Mouse (Mus musculus) forebrain, embryonic 13.5 days (tissue): Measurements from ENCODE around the gene Olfr322. TPM values are rescaled to one million over a fixed set of nuclear protein-coding genes. Genes with fewer than 3 reads are reported as not detected.

Experiments
- ATAC-seq: fragments of 200-750 bp; cut with Nextera tagmentation; 2 replicates; pipeline ENCODE4 v1.8.0; 2017
- H3K27ac ChIP-seq: fragments of 300-500 bp; sonication (generic); 2 replicates; pipeline ENCODE4 v1.5.1; 2015; ENCODE audit warnings: inconsistent platforms, mild to moderate bottlenecking, moderate library complexity
- H3K27me3 ChIP-seq: fragments of 300-500 bp; sonication (generic); 2 replicates; pipeline ENCODE4 v1.6.1; 2015; ENCODE audit warnings: mild to moderate bottlenecking, inconsistent platforms
- H3K36me3 ChIP-seq: fragments of 300-500 bp; sonication (generic); 2 replicates; pipeline ENCODE4 v1.6.1; 2015; ENCODE audit warnings: mild to moderate bottlenecking, inconsistent platforms; ENCODE audit not compliant: poor library complexity, severe bottlenecking
- H3K4me1 ChIP-seq: fragments of 300-500 bp; sonication (generic); 2 replicates; pipeline ENCODE4 v1.6.1; 2015; ENCODE audit warnings: inconsistent platforms
- H3K4me2 ChIP-seq: fragments of 300-500 bp; sonication (generic); 2 replicates; pipeline ENCODE4 v1.6.1; 2015; ENCODE audit warnings: inconsistent platforms, mild to moderate bottlenecking, moderate library complexity
- H3K4me3 ChIP-seq: fragments of 300-500 bp; sonication (generic); 2 replicates; pipeline ENCODE4 v1.5.1; 2015; ENCODE audit warnings: mild to moderate bottlenecking, inconsistent platforms
- H3K9ac ChIP-seq: fragments of 300-500 bp; sonication (generic); 2 replicates; pipeline ENCODE4 v1.6.1; 2015; ENCODE audit warnings: mild to moderate bottlenecking, inconsistent platforms
- H3K9me3 ChIP-seq: fragments of 300-500 bp; sonication (generic); replicated peaks from 2 replicates; pipeline ENCODE4 v1.6.1; 2016; ENCODE audit warnings: inconsistent platforms
- WGBS: fragments of 180-500 bp; shearing (Covaris S2); methylation state at CpG from one replicate; pipeline ENCODE4 v1.1.7; 2015; 5-methylcytosine and 5-hydroxymethylcytosine counted together
- polyA plus RNA-seq: library from polyadenylated mRNA; unstranded; fragments of >200 nt; fragmentation: Nextera tagmentation; extraction: Ambion mirVana; gene quantifications from 2 replicates; pipeline ENCODE4 v1.2.1, GENCODE M21; 2015

The Olfr322 gene
- not detected in 2 replicates for polyA plus RNA-seq

DNA sequence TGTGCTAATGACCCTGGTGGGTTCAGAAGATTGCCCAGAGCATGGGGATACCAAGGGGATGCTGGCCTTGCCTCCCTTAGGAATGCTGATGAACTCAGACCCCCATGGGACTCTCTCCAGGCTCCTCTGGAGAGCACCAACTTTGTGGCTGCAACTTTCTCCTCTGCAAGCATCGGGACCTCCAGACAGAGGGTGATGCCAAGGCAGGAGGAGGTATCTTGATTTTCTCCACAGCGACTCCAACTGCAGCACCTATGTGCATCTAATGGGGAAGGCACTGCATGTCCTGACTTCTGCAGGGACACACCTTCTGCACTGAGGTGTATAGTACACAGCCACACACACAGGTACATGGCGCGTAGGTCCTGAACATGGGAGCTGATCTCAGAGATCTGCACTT lies at the start of gene Olfr322:
Gene Olfr322 (plus strand): TSS at position 187 of the 400 bp plus-strand sequence.
- H3K27ac ChIP-seq, result no peak within 1 kb of the TSS
- H3K9me3 ChIP-seq, result no peaks in the 10 kb centered on the region
- no peak within 1 kb of the TSS for H3K4me3 ChIP-seq
- no peaks in the 10 kb centered on the region for H3K27me3 ChIP-seq
- ATAC-seq, result no peak
- H3K36me3 ChIP-seq, result no peaks in the 10 kb centered on the region
- no peaks in the 10 kb centered on the region for H3K4me1 ChIP-seq
- no peak within 1 kb of the TSS for H3K4me2 ChIP-seq
- 86% methylated on average over 4 of the region's 4 CpGs for WGBS
- H3K9ac ChIP-seq, result no peak within 1 kb of the TSS

DNA sequence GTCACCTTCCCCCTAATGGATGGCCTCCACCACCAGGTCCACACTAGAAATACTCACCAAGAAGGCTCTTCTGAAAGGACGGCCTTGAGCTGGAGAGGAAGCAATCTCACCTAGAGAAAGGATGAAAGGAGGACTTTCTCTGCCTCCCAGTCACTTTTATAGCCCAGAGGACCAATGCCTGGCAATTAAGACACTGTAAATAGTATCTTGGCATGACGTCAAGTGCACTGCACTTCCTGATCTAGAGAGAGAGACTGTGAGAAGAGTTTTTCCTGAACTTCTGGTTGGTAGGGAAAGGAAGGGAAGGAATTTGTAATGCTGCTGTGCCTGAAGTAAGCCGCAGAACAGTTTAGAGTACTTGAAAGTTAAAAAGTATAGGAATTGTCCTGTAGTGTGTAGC lies 45.2 kb upstream of the Olfr322 start:
- Histone ChIP-seq H3K9ac (no peak overlapping the region), H3K27ac (no peak overlapping the region), H3K9me3 (no peaks in the 10 kb centered on the region), H3K36me3 (no peaks in the 10 kb centered on the region), H3K4me1 (no peaks in the 10 kb centered on the region), H3K27me3 (no peaks in the 10 kb centered on the region), H3K4me3 (no peak overlapping the region), H3K4me2 (no peak overlapping the region)
- 80% methylated on average over 3 of the region's 3 CpGs for WGBS
- ATAC-seq, result no peak

DNA sequence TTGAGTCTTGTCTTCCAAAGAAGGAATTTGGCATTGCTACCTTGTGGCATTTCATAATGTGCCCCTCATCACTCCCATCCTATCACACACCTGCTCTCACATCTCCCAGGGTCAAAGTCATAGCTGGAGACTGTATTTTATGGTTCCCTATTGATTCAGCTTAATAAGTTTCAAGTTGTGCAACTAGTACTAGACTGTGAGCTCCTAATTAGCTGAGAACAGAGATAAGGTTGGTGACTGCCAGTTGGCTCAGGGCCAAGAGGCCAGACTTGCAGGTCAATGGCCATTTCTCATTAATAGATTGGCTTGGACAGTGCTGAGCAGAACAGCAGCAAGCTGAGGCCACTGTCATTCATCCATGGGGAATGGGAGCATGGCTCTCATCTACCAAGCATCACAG lies 44.1 kb upstream of the Olfr322 start:
- H3K36me3 ChIP-seq, result no peaks in the 10 kb centered on the region
- ATAC-seq, result no peak

GRCm38 (mm10) chr11:58615975-58616374 lies 42.6 kb upstream of the Olfr322 start, which contains the start of gene 2210407C18Rik:
Gene 2210407C18Rik (minus strand): TSS chr11:58616075.
- Histone ChIP-seq H3K27me3 (no peaks in the 10 kb centered on the region), H3K9ac (no peak within 1 kb of the TSS), H3K36me3 (no peaks in the 10 kb centered on the region), H3K4me1 (no peaks in the 10 kb centered on the region), H3K27ac (no peak within 1 kb of the TSS), H3K4me3 (no peak within 1 kb of the TSS), H3K9me3 (no peaks in the 10 kb centered on the region), H3K4me2 (no peak within 1 kb of the TSS)
- 87% methylated on average over 4 of the region's 4 CpGs for WGBS
- no peak for ATAC-seq

More for the DNA sequence above, 44.1 kb upstream of the Olfr322 start:
- H3K27ac ChIP-seq, result no peak overlapping the region
- no peak overlapping the region for H3K4me3 ChIP-seq
- no peaks in the 10 kb centered on the region for H3K4me1 ChIP-seq
- no peaks in the 10 kb centered on the region for H3K27me3 ChIP-seq
- no peak overlapping the region for H3K9ac ChIP-seq
- no peak overlapping the region for H3K4me2 ChIP-seq
- H3K9me3 ChIP-seq, result no peaks in the 10 kb centered on the region

DNA sequence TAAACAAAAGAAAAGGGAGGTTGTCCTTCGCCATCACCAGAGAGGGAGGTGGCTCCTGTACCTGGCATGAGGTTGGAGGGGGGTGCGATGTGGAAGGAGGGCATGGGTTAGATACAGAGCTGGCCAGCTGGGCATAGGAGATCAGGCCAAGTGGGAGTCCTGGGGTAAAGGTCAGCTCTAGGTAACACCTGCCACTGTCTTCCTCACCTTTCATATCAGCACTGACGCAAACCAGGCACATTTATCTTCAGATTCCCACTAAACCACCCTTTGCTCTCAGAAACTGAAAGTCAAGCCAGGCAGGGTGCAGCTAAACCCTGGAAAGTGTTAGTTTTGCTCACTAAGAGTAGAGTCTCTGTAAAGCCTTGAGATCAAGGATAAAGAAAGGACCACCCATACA lies 40.2 kb upstream of the Olfr322 start:
- ATAC-seq, result no peak
- Histone ChIP-seq H3K4me1 (no peaks in the 10 kb centered on the region), H3K4me2 (no peak overlapping the region), H3K27me3 (no peaks in the 10 kb centered on the region), H3K4me3 (no peak overlapping the region), H3K27ac (no peak overlapping the region), H3K9me3 (no peaks in the 10 kb centered on the region), H3K36me3 (no peaks in the 10 kb centered on the region), H3K9ac (no peak overlapping the region)
- 69% methylated on average over 3 of the region's 3 CpGs for WGBS

GRCm38 (mm10) chr11:58618793-58619192 lies 39.8 kb upstream of the Olfr322 start:
- Histone ChIP-seq H3K27ac (no peak overlapping the region), H3K4me3 (no peak overlapping the region), H3K4me2 (no peak overlapping the region), H3K27me3 (no peaks in the 10 kb centered on the region), H3K36me3 (no peaks in the 10 kb centered on the region), H3K9me3 (no peaks in the 10 kb centered on the region), H3K9ac (no peak overlapping the region), H3K4me1 (no peaks in the 10 kb centered on the region)
- ATAC-seq, result no peak
- WGBS, result 60% methylated on average over 6 of the region's 6 CpGs

DNA sequence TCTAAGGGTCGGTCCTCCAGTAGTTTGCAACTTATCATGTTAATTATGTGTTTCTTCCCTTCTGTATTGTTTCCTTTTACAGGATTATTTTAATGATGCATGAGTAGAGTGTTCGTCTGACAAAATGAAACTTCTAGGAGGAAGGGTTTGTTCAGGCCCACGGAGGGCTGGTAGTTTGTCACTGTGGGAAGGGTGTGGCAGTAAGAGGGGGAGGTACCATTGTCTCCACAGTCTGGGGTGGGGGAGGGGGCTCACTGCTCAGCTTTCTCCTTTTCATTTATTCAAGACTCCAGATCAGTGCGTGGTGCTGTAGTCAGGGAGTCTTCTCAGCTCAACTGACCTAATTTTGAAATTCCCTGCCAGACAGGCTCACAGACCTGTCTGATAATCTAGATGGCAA lies 32.4 kb upstream of the Olfr322 start:
- 53% methylated on average over 4 of the region's 4 CpGs for WGBS
- no peaks in the 10 kb centered on the region for H3K4me1 ChIP-seq
- no peaks in the 10 kb centered on the region for H3K9me3 ChIP-seq
- H3K4me3 ChIP-seq, result no peak overlapping the region
- ATAC-seq, result no peak
- no peaks in the 10 kb centered on the region for H3K36me3 ChIP-seq
- H3K27me3 ChIP-seq, result no peaks in the 10 kb centered on the region
- no peak overlapping the region for H3K9ac ChIP-seq
- no peak overlapping the region for H3K4me2 ChIP-seq
- no peak overlapping the region for H3K27ac ChIP-seq

GRCm38 (mm10) chr11:58630401-58630800 lies 28.2 kb upstream of the Olfr322 start, which contains the start of gene Olfr323:
Gene Olfr323 (minus strand): TSS chr11:58630501.
- Histone ChIP-seq H3K9ac (no peak within 1 kb of the TSS), H3K4me3 (no peak within 1 kb of the TSS), H3K4me2 (no peak within 1 kb of the TSS), H3K4me1 (no peaks in the 10 kb centered on the region), H3K27me3 (no peaks in the 10 kb centered on the region), H3K36me3 (no peaks in the 10 kb centered on the region), H3K9me3 (no peaks in the 10 kb centered on the region), H3K27ac (no peak within 1 kb of the TSS)
- ATAC-seq, result no peak
- WGBS, result 81% methylated on average over 5 of the region's 5 CpGs

GRCm38 (mm10) chr11:58634878-58635277 lies 23.7 kb upstream of the Olfr322 start:
- Histone ChIP-seq H3K36me3 (no peaks in the 10 kb centered on the region), H3K9me3 (no peaks in the 10 kb centered on the region), H3K4me1 (no peaks in the 10 kb centered on the region), H3K9ac (no peak overlapping the region), H3K4me2 (no peak overlapping the region), H3K4me3 (no peak overlapping the region), H3K27ac (no peak overlapping the region), H3K27me3 (peaks cover 7% of the 10 kb centered on the region; the same call in 1 of the 2 replicates)
- 68% methylated on average over 4 of the region's 4 CpGs for WGBS
- no peak for ATAC-seq

- Histone ChIP-seq H3K9ac (no peak overlapping the region), H3K4me2 (no peak overlapping the region), H3K36me3 (no peaks in the 10 kb centered on the region), H3K9me3 (no peaks in the 10 kb centered on the region), H3K4me3 (no peak overlapping the region), H3K4me1 (peaks cover 10% of the 10 kb centered on the region), H3K27ac (no peak overlapping the region), H3K27me3 (peaks cover 20% of the 10 kb centered on the region)
- WGBS, result 27% methylated on average over 3 of the region's 4 CpGs
- no peak for ATAC-seq
Measured at GRCm38 (mm10) chr11:58636376-58636977, 22.1 kb upstream of the Olfr322 start.

DNA sequence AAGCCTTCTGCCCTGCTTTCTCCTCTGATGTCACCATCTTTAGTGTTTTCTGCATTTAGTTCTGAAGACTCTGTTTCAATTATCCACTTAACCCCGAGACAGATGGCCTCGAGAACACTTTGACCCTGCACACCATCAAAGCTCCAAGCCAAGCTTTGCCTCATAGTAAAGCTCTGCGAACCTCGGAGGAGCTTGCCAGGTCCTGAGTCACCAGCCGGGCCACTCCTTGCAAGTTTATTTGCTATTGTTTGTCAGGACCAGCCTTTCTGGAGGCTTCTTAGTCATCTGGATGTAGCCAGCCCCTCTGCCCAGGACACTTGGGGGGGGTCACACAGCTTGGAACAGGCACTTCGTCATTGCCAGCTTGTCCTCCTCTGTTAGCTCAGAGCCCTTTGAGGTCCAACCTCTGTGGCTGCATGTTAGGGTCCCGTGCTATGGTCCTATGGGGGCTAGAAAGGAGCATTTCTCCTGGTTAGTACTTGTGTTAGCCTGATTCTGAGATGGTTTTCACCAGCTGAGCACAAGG lies 20.3 kb upstream of the Olfr322 start:
- ATAC-seq, result no peak
- Histone ChIP-seq H3K36me3 (no peaks in the 10 kb centered on the region), H3K9ac (no peak overlapping the region), H3K27ac (no peak overlapping the region), H3K9me3 (no peaks in the 10 kb centered on the region), H3K27me3 (peaks cover 27% of the 10 kb centered on the region), H3K4me2 (no peak overlapping the region), H3K4me1 (peaks cover 10% of the 10 kb centered on the region), H3K4me3 (no peak overlapping the region)
- 78% methylated on average over 7 of the region's 7 CpGs for WGBS

- 0 out of 2 replicates have a peak, but pooled peaks have one; percentile 33 for ATAC-seq
- Histone ChIP-seq H3K4me3 (peak within 1 kb of the TSS; percentile 43), H3K4me1 (peaks cover 10% of the 10 kb centered on the region), H3K36me3 (no peaks in the 10 kb centered on the region), H3K27me3 (peaks cover 27% of the 10 kb centered on the region), H3K9me3 (no peaks in the 10 kb centered on the region), H3K27ac (no peak within 1 kb of the TSS), H3K9ac (peak within 1 kb of the TSS; percentile 62), H3K4me2 (peak within 1 kb of the TSS; percentile 88)
- whole genome bisulfite sequencing, result 2% methylated on average over 34 of the region's 34 CpGs
Measured at GRCm38 (mm10) chr11:58640272-58640867, 18.2 kb upstream of the Olfr322 start, which contains the start of gene Trim58. Gene Trim58 (plus strand): TSS chr11:58640465.
